Mouse (Mus musculus) C2C12 (cell line): ENCODE measurements around the gene Tiam1.

ENCODE experiments used
- CEBPB ChIP-seq: IDR thresholded peaks from one replicate; pipeline ENCODE4 v1.6.1; 2011; ENCODE audit warnings: low read depth, mild to moderate bottlenecking, control low read depth, moderate library complexity
- CTCF ChIP-seq: IDR thresholded peaks from one replicate; pipeline ENCODE4 v1.5.1; 2011; ENCODE audit not compliant: control insufficient read depth, insufficient read depth, insufficient read length
- FOSL1 ChIP-seq: IDR thresholded peaks from one replicate; pipeline ENCODE4 v1.8.0; 2011; ENCODE audit warnings: mild to moderate bottlenecking, low read length; ENCODE audit not compliant: poor library complexity, insufficient read depth, severe bottlenecking
- MAX ChIP-seq: IDR thresholded peaks from one replicate; pipeline ENCODE4 v1.6.1; 2011; ENCODE audit warnings: mild to moderate bottlenecking, control low read depth
- MYOD1 ChIP-seq: IDR thresholded peaks from one replicate; pipeline ENCODE4 v1.6.1; 2011; ENCODE audit warnings: low read depth; ENCODE audit not compliant: control insufficient read depth, insufficient read length
- MYOG ChIP-seq: IDR thresholded peaks from one replicate; pipeline ENCODE4 v1.6.1; 2011; ENCODE audit not compliant: control insufficient read depth, insufficient read length; ENCODE audit errors: extremely low read depth
- USF1 ChIP-seq: IDR thresholded peaks from one replicate; pipeline ENCODE4 v1.6.1; 2011; ENCODE audit warnings: low read depth, mild to moderate bottlenecking, control low read depth, moderate library complexity

GRCm38 (mm10) chr16:89993506-89993905, 150.1 kb downstream of the Tiam1 start:
- TF ChIP-seq USF1 (no peak), CTCF (no peak), FOSL1 (no peak), MAX (no peak), CEBPB (no peak), MYOD1 (no peak), MYOG (no peak)
